In the genomic region with DNA sequence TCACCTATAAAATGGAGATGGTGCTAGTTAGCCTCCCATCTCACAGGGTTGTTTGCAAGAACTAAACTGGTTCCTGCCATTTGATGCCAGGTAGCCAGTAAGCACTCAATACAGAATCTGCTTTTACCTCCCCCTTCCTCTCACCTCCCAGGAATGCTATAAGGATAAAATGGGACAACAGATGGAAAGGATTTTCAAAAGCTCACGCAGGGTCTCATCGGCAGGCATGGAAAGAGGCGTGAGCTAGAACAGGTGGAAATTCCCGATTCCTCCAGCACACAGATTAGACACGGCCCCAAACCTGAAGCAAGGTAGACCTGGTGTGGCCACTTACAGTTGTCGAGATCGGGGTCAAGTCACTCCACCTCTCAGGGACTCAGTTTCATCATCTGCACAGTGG, we compare ENCODE assay signal across 14 mouse cellular contexts. TPM values are rescaled to one million over a fixed set of nuclear protein-coding genes. Genes with fewer than 3 reads are reported as not detected.
A peak's percentile ranks its signal among the peaks of the same experiment; 100 is the strongest.
DNase-seq lines count a peak whose midpoint lies in the region; ATAC-seq and TF ChIP-seq lines count a peak whose summit lies in the region.
"Had no signal": no experiment of that assay in that cellular context is flagged by ENCODE, and none has a peak within 500 bp of the region (broad histone marks: within the 10 kb centered on the region; RNA-seq: fewer than 3 reads in every experiment).

No protein-coding gene starts in this region.

- peaks cover 32% of the 10 kb centered on the region for H3K4me1 ChIP-seq in forebrain, embryonic 13.5 days
- H3K4me1 ChIP-seq in forebrain, embryonic 11.5 days (replicated peaks; ENCODE audit: control insufficient read depth, insufficient read depth, low read length), result peaks cover 8% of the 10 kb centered on the region
- H3K4me1 ChIP-seq in hindbrain, embryonic 16.5 days (ENCODE audit: control insufficient read depth, insufficient read depth, low read depth, low read length), result peaks cover 28% of the 10 kb centered on the region
- H3K4me1 ChIP-seq in midbrain, postnatal 0 days (ENCODE audit: insufficient read depth, low read length), result peaks cover 5% of the 10 kb centered on the region; the same call in 1 of the 2 replicates

- ATAC-seq in forebrain, embryonic 13.5 days, result no peak
- no peak for ATAC-seq in forebrain, embryonic 11.5 days (replicated peaks; ENCODE audit: low FRiP score)
- ATAC-seq in hindbrain, embryonic 16.5 days, result no peak
- no peak for ATAC-seq in midbrain, postnatal 0 days (ENCODE audit: low FRiP score)
- ATAC-seq: activated CD4-positive, CD25-positive, alpha-beta regulatory T cell, adult 4 months; inflammation-experienced regulatory T-cells, adult 6 months had no signal

- no peaks in the 10 kb centered on the region for H3K27me3 ChIP-seq in forebrain, embryonic 13.5 days
- H3K27me3 ChIP-seq in forebrain, embryonic 11.5 days (ENCODE audit: control insufficient read depth, insufficient read depth, low read length), result no peaks in the 10 kb centered on the region
- no peaks in the 10 kb centered on the region for H3K27me3 ChIP-seq in hindbrain, embryonic 16.5 days (replicated peaks; ENCODE audit: control insufficient read depth, insufficient read depth, low read length)
- no peaks in the 10 kb centered on the region for H3K27me3 ChIP-seq in midbrain, postnatal 0 days (ENCODE audit: insufficient read depth, low read length)

- H3K9me3 ChIP-seq in forebrain, embryonic 13.5 days (replicated peaks), result no peaks in the 10 kb centered on the region
- no peaks in the 10 kb centered on the region for H3K9me3 ChIP-seq in forebrain, embryonic 11.5 days (ENCODE audit: control insufficient read depth, low read length)
- H3K9me3 ChIP-seq in hindbrain, embryonic 16.5 days (ENCODE audit: control insufficient read depth, low read length), result no peaks in the 10 kb centered on the region
- H3K9me3 ChIP-seq in midbrain, postnatal 0 days (ENCODE audit: low read length), result no peaks in the 10 kb centered on the region
- H3K9me3 ChIP-seq: embryonic facial prominence, embryonic 10.5 days; kidney, embryonic 15.5 days had no signal

- no peak overlapping the region for H3K27ac ChIP-seq in forebrain, embryonic 13.5 days
- no peak overlapping the region for H3K27ac ChIP-seq in forebrain, embryonic 11.5 days (ENCODE audit: low read depth, low read length)
- H3K27ac ChIP-seq in hindbrain, embryonic 16.5 days (ENCODE audit: low read depth, low read length), result peak overlapping the region; percentile 56; the same call in 1 of the 2 replicates
- peak overlapping the region; percentile 97; the same call in 1 of the 2 replicates for H3K27ac ChIP-seq in midbrain, postnatal 0 days (ENCODE audit: low read depth, low read length)
- H3K27ac ChIP-seq: embryonic facial prominence, embryonic 10.5 days; kidney, embryonic 15.5 days had no signal

- H3K4me2 ChIP-seq in forebrain, embryonic 13.5 days, result peak overlapping the region; percentile 95
- H3K4me2 ChIP-seq in forebrain, embryonic 11.5 days (ENCODE audit: low read depth, low read length, severe bottlenecking), result no peak overlapping the region
- H3K4me2 ChIP-seq in hindbrain, embryonic 16.5 days (ENCODE audit: low read length), result peak overlapping the region; percentile 53
- H3K4me2 ChIP-seq in midbrain, postnatal 0 days (ENCODE audit: low read depth, low read length, poor library complexity, severe bottlenecking), result peak overlapping the region; percentile 80

- DNase-seq in forebrain, embryonic 11.5 days (ENCODE audit: low spot score), result no peak
- DNase-seq in brain, adult 2 months (ENCODE audit: low read depth, low spot score), result peak; percentile 76
- DNase-seq in midbrain, postnatal 0 days (ENCODE audit: low spot score), result no peak
- DNase-seq in adrenal gland, postnatal 4 days (ENCODE audit: low spot score in 2 of 2), result no peak
- no peak for DNase-seq in c-Kit-positive CD71-positive TER-119-positive erythroid progenitor cells, embryonic 14.5 days (ENCODE audit: low spot score)
- DNase-seq in thymus, adult 18-20 months, result no peak
- DNase-seq: liver; lung, embryonic 14.5 days had no signal

- H3K4me3 ChIP-seq in forebrain, embryonic 13.5 days, result peak overlapping the region; percentile 85
- H3K4me3 ChIP-seq in forebrain, embryonic 11.5 days (ENCODE audit: low read depth, low read length), result no peak overlapping the region
- peak overlapping the region; percentile 88 for H3K4me3 ChIP-seq in hindbrain, embryonic 16.5 days (ENCODE audit: low read length)
- peak overlapping the region; percentile 96 for H3K4me3 ChIP-seq in midbrain, postnatal 0 days (ENCODE audit: low read depth, low read length)

- H3K36me3 ChIP-seq in forebrain, embryonic 13.5 days (ENCODE audit: poor library complexity, severe bottlenecking), result peaks cover 37% of the 10 kb centered on the region
- no peaks in the 10 kb centered on the region for H3K36me3 ChIP-seq in forebrain, embryonic 11.5 days (ENCODE audit: control insufficient read depth, insufficient read depth, low read length)
- peaks cover 19% of the 10 kb centered on the region for H3K36me3 ChIP-seq in hindbrain, embryonic 16.5 days (ENCODE audit: control insufficient read depth, insufficient read depth, low read length)
- peaks cover 20% of the 10 kb centered on the region for H3K36me3 ChIP-seq in midbrain, postnatal 0 days (ENCODE audit: insufficient read depth, low read length)
- H3K36me3 ChIP-seq: kidney, embryonic 15.5 days had no signal

- WGBS in forebrain, embryonic 13.5 days, result 81% methylated on average over 7 of the region's 7 CpGs
- 78% methylated on average over 7 of the region's 7 CpGs for WGBS in forebrain, embryonic 11.5 days
- 58% methylated on average over 7 of the region's 7 CpGs for WGBS in hindbrain, embryonic 16.5 days
- 65% methylated on average over 7 of the region's 7 CpGs for WGBS in midbrain, postnatal 0 days

- H3K9ac ChIP-seq in forebrain, embryonic 13.5 days, result 0 out of 2 replicates have a peak overlapping the region, but pooled peaks have one; percentile 0
- H3K9ac ChIP-seq in forebrain, embryonic 11.5 days (ENCODE audit: low read length), result no peak overlapping the region
- peak overlapping the region; percentile 94 for H3K9ac ChIP-seq in hindbrain, embryonic 16.5 days (ENCODE audit: low read depth, low read length)
- H3K9ac ChIP-seq in midbrain, postnatal 0 days (replicated peaks; ENCODE audit: low read length, poor library complexity, severe bottlenecking), result peak overlapping the region; percentile 99
- H3K9ac ChIP-seq: kidney, embryonic 15.5 days; lung, embryonic 14.5 days had no signal

- no peak for TF ChIP-seq CTCF in midbrain, postnatal 0 days (IDR thresholded peaks at IDR 0.05)

RNA-seq across cellular contexts. Expression of gene Macf1, which starts 0.9 kb away (rescaled TPM):
- 62.6 and 65.9 TPM in 2 replicates for polyA plus RNA-seq in forebrain, embryonic 13.5 days (2015; fragmentation: Nextera tagmentation; extraction: Ambion mirVana)
- polyA plus RNA-seq in forebrain, embryonic 11.5 days (2014; fragmentation: Nextera tagmentation; extraction: Ambion mirVana), result 78.1 and 88.8 TPM in 2 replicates
- polyA plus RNA-seq in hindbrain, embryonic 16.5 days (2015; fragmentation: Nextera tagmentation; extraction: Ambion mirVana), result 61.0 and 62.2 TPM in 2 replicates
- 338 and 390 TPM in 2 replicates for total RNA-seq in midbrain, postnatal 0 days (2014; rRNA removed)
- 59.7 and 73.3 TPM in 2 replicates for polyA plus RNA-seq in midbrain, postnatal 0 days (2015; fragmentation: Nextera tagmentation; extraction: Ambion mirVana)
- 100 to 1,000 TPM; 176 to 202 TPM for total RNA-seq in adrenal gland, postnatal 4 days (2021)

RNA-seq across cellular contexts. Expression of gene Ndufs5, which starts 33.0 kb away (rescaled TPM):
- 352 and 406 TPM in 2 replicates for polyA plus RNA-seq in forebrain, embryonic 13.5 days (2015; fragmentation: Nextera tagmentation; extraction: Ambion mirVana)
- 291 and 296 TPM in 2 replicates for polyA plus RNA-seq in forebrain, embryonic 11.5 days (2014; fragmentation: Nextera tagmentation; extraction: Ambion mirVana)
- 446 and 518 TPM in 2 replicates for polyA plus RNA-seq in hindbrain, embryonic 16.5 days (2015; fragmentation: Nextera tagmentation; extraction: Ambion mirVana)
- 141 and 145 TPM in 2 replicates for total RNA-seq in midbrain, postnatal 0 days (2014; rRNA removed)
- 588 and 616 TPM in 2 replicates for polyA plus RNA-seq in midbrain, postnatal 0 days (2015; fragmentation: Nextera tagmentation; extraction: Ambion mirVana)
- 100 to 1,000 TPM; 170 to 195 TPM for total RNA-seq in adrenal gland, postnatal 4 days (2021)

Comparison
In these comparisons a context has a peak if more than half of its experiments do, and no peak if none do; other contexts are left out.
1. H3K27ac ChIP-seq: peak in hindbrain, embryonic 16.5 days (single experiment) and midbrain, postnatal 0 days (single experiment); none in forebrain, embryonic 13.5 days (single experiment) and forebrain, embryonic 11.5 days (single experiment).